Mouse (Mus musculus) limb, embryonic 13.5 days (tissue): ENCODE results near the gene Kcna7. TPM values are rescaled to one million over a fixed set of nuclear protein-coding genes. Genes with fewer than 3 reads are reported as not detected.

Source experiments
- ATAC-seq: fragments of 200-750 bp; cut with Nextera tagmentation; 2 replicates; pipeline ENCODE4 v1.8.0; 2017; ENCODE audit warnings: low read depth, moderate number of reproducible peaks, moderate TSS enrichment; ENCODE audit not compliant: low FRiP score
- H3K27ac ChIP-seq: fragments of 300-500 bp; sonication (generic); 2 replicates; pipeline ENCODE4 v1.5.1; 2015; ENCODE audit warnings: inconsistent platforms, mild to moderate bottlenecking, moderate library complexity
- H3K27me3 ChIP-seq: fragments of 300-500 bp; sonication (generic); 2 replicates; pipeline ENCODE4 v1.6.1; 2015; ENCODE audit warnings: mild to moderate bottlenecking, inconsistent platforms
- H3K36me3 ChIP-seq: fragments of 300-500 bp; sonication (generic); 2 replicates; pipeline ENCODE4 v1.6.1; 2015; ENCODE audit warnings: inconsistent platforms, mild to moderate bottlenecking, moderate library complexity
- H3K4me1 ChIP-seq: fragments of 300-500 bp; sonication (generic); 2 replicates; pipeline ENCODE4 v1.6.1; 2015; ENCODE audit warnings: inconsistent platforms
- H3K4me2 ChIP-seq: fragments of 300-500 bp; sonication (generic); replicated peaks from 2 replicates; pipeline ENCODE4 v1.6.1; 2015; ENCODE audit warnings: inconsistent platforms, mild to moderate bottlenecking, moderate library complexity
- H3K4me3 ChIP-seq: fragments of 300-500 bp; sonication (generic); 2 replicates; pipeline ENCODE4 v1.5.1; 2015; ENCODE audit warnings: moderate library complexity, mild to moderate bottlenecking, inconsistent platforms
- H3K9ac ChIP-seq: fragments of 300-500 bp; sonication (generic); 2 replicates; pipeline ENCODE4 v1.6.1; 2015; ENCODE audit warnings: mild to moderate bottlenecking, inconsistent platforms
- H3K9me3 ChIP-seq: fragments of 300-500 bp; sonication (generic); 2 replicates; pipeline ENCODE4 v1.6.1; 2016; ENCODE audit warnings: inconsistent platforms
- WGBS: fragments of 180-500 bp; shearing (Covaris S2); methylation state at CpG from one replicate; pipeline ENCODE4 v1.1.7; 2015; 5-methylcytosine and 5-hydroxymethylcytosine counted together
- polyA plus RNA-seq: library from polyadenylated mRNA; unstranded; fragments of >200 nt; fragmentation: Nextera tagmentation; extraction: Ambion mirVana; gene quantifications from 2 replicates; pipeline ENCODE4 v1.2.1, GENCODE M21; 2015

Kcna7 gene
- polyA plus RNA-seq, 1 experiment from 2014 or later = not detected

- Histone ChIP-seq H3K4me3 (no peak overlapping the region), H3K27ac (no peak overlapping the region), H3K27me3 (no peaks in the 10 kb centered on the region), H3K9me3 (no peaks in the 10 kb centered on the region), H3K36me3 (peaks cover 10% of the 10 kb centered on the region), H3K4me1 (peaks cover 16% of the 10 kb centered on the region), H3K4me2 (no peak overlapping the region), H3K9ac (no peak overlapping the region)
- WGBS = 88% methylated on average over 2 of the region's 2 CpGs
- no peak for ATAC-seq
These were observed 8.7 kb upstream of the Kcna7 start for GRCm38 (mm10) chr7:45396787-45397186.

- no peaks in the 10 kb centered on the region for H3K9me3 ChIP-seq
- no peak overlapping the region for H3K27ac ChIP-seq
- ATAC-seq = no peak
- H3K27me3 ChIP-seq = peaks cover 20% of the 10 kb centered on the region
- no peak overlapping the region for H3K9ac ChIP-seq
- H3K4me2 ChIP-seq = no peak overlapping the region
- H3K4me3 ChIP-seq = no peak overlapping the region
- no peaks in the 10 kb centered on the region for H3K36me3 ChIP-seq
- peaks cover 14% of the 10 kb centered on the region for H3K4me1 ChIP-seq
- WGBS = 58% methylated on average over 10 of the region's 10 CpGs
These were observed 3.9 kb upstream of the Kcna7 start for GRCm38 (mm10) chr7:45401521-45402085.

GRCm38 (mm10) chr7:45403532-45404261 lies 1.8 kb upstream of the Kcna7 start:
- ATAC-seq = no peak
- H3K4me3 ChIP-seq = no peak overlapping the region
- H3K4me1 ChIP-seq = peaks cover 17% of the 10 kb centered on the region
- no peaks in the 10 kb centered on the region for H3K9me3 ChIP-seq
- no peaks in the 10 kb centered on the region for H3K36me3 ChIP-seq
- no peak overlapping the region for H3K4me2 ChIP-seq
- 48% methylated on average over 6 of the region's 6 CpGs for WGBS
- peaks cover 41% of the 10 kb centered on the region for H3K27me3 ChIP-seq
- no peak overlapping the region for H3K27ac ChIP-seq
- no peak overlapping the region for H3K9ac ChIP-seq

- H3K4me1 ChIP-seq = peaks cover 17% of the 10 kb centered on the region
- no peak overlapping the region for H3K27ac ChIP-seq
- 2% methylated on average over 113 of the region's 114 CpGs for WGBS
- H3K36me3 ChIP-seq = no peaks in the 10 kb centered on the region
- no peaks in the 10 kb centered on the region for H3K9me3 ChIP-seq
- H3K9ac ChIP-seq = peak overlapping the region; percentile 57
- H3K4me3 ChIP-seq = peak overlapping the region; percentile 48
- ATAC-seq = no peak; the same call in 1 of the 2 replicates
- H3K4me2 ChIP-seq = peak overlapping the region; percentile 72
- peaks cover 68% of the 10 kb centered on the region for H3K27me3 ChIP-seq
These were observed 1.0 kb downstream of the Kcna7 start for GRCm38 (mm10) chr7:45406157-45407156.

GRCm38 (mm10) chr7:45407836-45408235 lies 2.4 kb downstream of the Kcna7 start:
- H3K27me3 ChIP-seq = peaks cover 81% of the 10 kb centered on the region
- WGBS = 83% methylated on average over 10 of the region's 10 CpGs
- H3K4me3 ChIP-seq = no peak overlapping the region
- H3K36me3 ChIP-seq = no peaks in the 10 kb centered on the region
- no peak overlapping the region for H3K27ac ChIP-seq
- no peak overlapping the region for H3K9ac ChIP-seq
- H3K9me3 ChIP-seq = no peaks in the 10 kb centered on the region
- ATAC-seq = no peak
- no peak overlapping the region for H3K4me2 ChIP-seq
- H3K4me1 ChIP-seq = peaks cover 17% of the 10 kb centered on the region

- no peak for ATAC-seq
- Histone ChIP-seq H3K4me3 (no peak overlapping the region), H3K27me3 (peaks cover 86% of the 10 kb centered on the region), H3K9ac (no peak overlapping the region), H3K4me2 (no peak overlapping the region), H3K36me3 (no peaks in the 10 kb centered on the region), H3K27ac (no peak overlapping the region), H3K4me1 (peaks cover 21% of the 10 kb centered on the region), H3K9me3 (no peaks in the 10 kb centered on the region)
- 64% methylated on average over 7 of the region's 7 CpGs for WGBS
These were observed 2.9 kb downstream of the Kcna7 start for GRCm38 (mm10) chr7:45408351-45408750.

GRCm38 (mm10) chr7:45408949-45409348 lies 3.5 kb downstream of the Kcna7 start:
- Histone ChIP-seq H3K4me3 (no peak overlapping the region), H3K4me2 (no peak overlapping the region), H3K9me3 (no peaks in the 10 kb centered on the region), H3K36me3 (no peaks in the 10 kb centered on the region), H3K27me3 (peaks cover 92% of the 10 kb centered on the region), H3K4me1 (peaks cover 27% of the 10 kb centered on the region), H3K9ac (no peak overlapping the region), H3K27ac (no peak overlapping the region)
- WGBS = 90% methylated on average over 17 of the region's 17 CpGs
- no peak for ATAC-seq

- no peak for ATAC-seq
- Histone ChIP-seq H3K4me2 (no peak overlapping the region), H3K36me3 (no peaks in the 10 kb centered on the region), H3K9ac (no peak overlapping the region), H3K27me3 (peaks cover 99% of the 10 kb centered on the region), H3K4me3 (no peak overlapping the region), H3K27ac (no peak overlapping the region), H3K9me3 (no peaks in the 10 kb centered on the region), H3K4me1 (peaks cover 32% of the 10 kb centered on the region)
- 88% methylated on average over 8 of the region's 8 CpGs for WGBS
These were observed 4.2 kb downstream of the Kcna7 start for GRCm38 (mm10) chr7:45409497-45410163.

- no peaks in the 10 kb centered on the region for H3K9me3 ChIP-seq
- no peak overlapping the region for H3K9ac ChIP-seq
- H3K4me2 ChIP-seq = no peak overlapping the region
- no peak overlapping the region for H3K27ac ChIP-seq
- ATAC-seq = no peak
- H3K36me3 ChIP-seq = no peaks in the 10 kb centered on the region
- peaks cover 25% of the 10 kb centered on the region for H3K4me1 ChIP-seq
- WGBS = 83% methylated on average over 2 of the region's 2 CpGs
- no peak overlapping the region for H3K4me3 ChIP-seq
- H3K27me3 ChIP-seq = peaks cover 99% of the 10 kb centered on the region
These were observed 7.0 kb downstream of the Kcna7 start for GRCm38 (mm10) chr7:45412421-45412820.

GRCm38 (mm10) chr7:45413113-45413863 lies 7.8 kb downstream of the Kcna7 start, which contains the start of gene Ntf5:
Ntf5 (plus strand) TSS chr7:45413695.
- Histone ChIP-seq H3K9me3 (no peaks in the 10 kb centered on the region), H3K4me3 (peak within 1 kb of the TSS; percentile 58)
- 2% methylated on average over 41 of the region's 45 CpGs for WGBS

More at GRCm38 (mm10) chr7:45413113-45413863, 7.8 kb downstream of the Kcna7 start, which contains the start of gene Ntf5:
- peak; percentile 66 for ATAC-seq
- Histone ChIP-seq H3K4me1 (peaks cover 33% of the 10 kb centered on the region), H3K27me3 (peaks cover 99% of the 10 kb centered on the region), H3K4me2 (peak within 1 kb of the TSS; percentile 82), H3K36me3 (no peaks in the 10 kb centered on the region), H3K9ac (peak within 1 kb of the TSS; percentile 68), H3K27ac (peak within 1 kb of the TSS; percentile 45; the same call in 1 of the 2 replicates)
